Mouse (Mus musculus): ENCODE data around the gene Olfr1392. TPM values are rescaled to one million over a fixed set of nuclear protein-coding genes. Genes with fewer than 3 reads are reported as not detected.

Gene Olfr1392
- polyA plus RNA-seq, 1 experiment from 2014 or later = not detected

DNA sequence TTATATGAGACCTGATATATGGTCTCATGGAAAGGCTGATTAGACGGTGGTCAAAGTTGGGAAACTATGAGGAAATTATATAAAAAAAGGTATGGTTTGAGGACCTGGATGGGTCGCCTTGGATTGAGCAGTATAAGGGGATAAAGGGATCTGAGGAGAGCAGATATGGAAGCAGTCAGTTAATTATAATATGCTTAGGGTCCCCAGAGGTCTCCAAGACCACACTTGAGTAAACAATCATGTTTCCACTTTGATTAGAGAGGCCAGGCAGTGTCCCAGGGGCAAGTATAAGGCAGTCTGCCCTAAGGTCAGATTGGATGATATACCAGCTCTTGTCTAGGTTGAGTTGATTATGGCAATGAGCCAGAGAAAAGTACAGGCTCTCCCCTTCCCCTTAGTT is 37.4 kb downstream of the Olfr1392 start, which contains the start of gene Olfr1391:
TSS of gene Olfr1391 (plus strand) at position 301 of the 400 bp plus-strand sequence.
- ATAC-seq = no peak
- H3K36me3 ChIP-seq (ENCODE audit: control insufficient read depth, insufficient read depth, low read length) = no peaks in the 10 kb centered on the region
- H3K27ac ChIP-seq (ENCODE audit: low read depth, low read length) = no peak within 1 kb of the TSS
- H3K9me3 ChIP-seq (replicated peaks; ENCODE audit: control insufficient read depth, low read length) = no peaks in the 10 kb centered on the region
- no peak within 1 kb of the TSS for H3K9ac ChIP-seq (ENCODE audit: low read length)
- no peaks in the 10 kb centered on the region for H3K27me3 ChIP-seq (replicated peaks; ENCODE audit: control insufficient read depth, insufficient read depth, low read length)
- H3K4me1 ChIP-seq (ENCODE audit: control insufficient read depth, insufficient read depth, low read length) = no peaks in the 10 kb centered on the region
- 90% methylated on average over 2 of the region's 2 CpGs for WGBS
- DNase-seq (ENCODE audit: low spot score) = no peak
- no peak within 1 kb of the TSS for H3K4me3 ChIP-seq (ENCODE audit: low read depth, low read length)
- H3K4me2 ChIP-seq (ENCODE audit: low read length) = no peak within 1 kb of the TSS

DNA sequence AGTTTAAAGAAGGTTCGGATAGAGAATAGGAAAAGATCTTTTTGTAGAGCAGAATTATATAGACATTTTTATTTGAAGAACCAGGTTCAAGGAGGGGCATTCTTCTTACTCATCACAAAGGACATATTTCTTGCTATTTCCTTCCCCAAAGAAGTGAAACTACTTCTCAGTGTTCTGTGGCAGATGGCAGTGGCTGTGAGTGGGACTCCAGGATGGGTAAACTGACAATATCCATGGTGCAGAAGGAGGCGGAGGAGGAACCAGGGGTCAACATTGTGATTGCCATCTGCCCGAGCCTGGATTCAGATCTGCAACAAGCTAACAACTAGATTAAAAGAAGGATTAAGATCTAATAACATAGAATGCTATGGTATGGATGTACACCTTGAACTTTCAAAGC is 41.6 kb downstream of the Olfr1392 start:
- WGBS = 89% methylated on average over 3 of the region's 3 CpGs
- no peaks in the 10 kb centered on the region for H3K9me3 ChIP-seq (replicated peaks; ENCODE audit: control insufficient read depth, low read length)
- no peak overlapping the region for H3K4me3 ChIP-seq (ENCODE audit: low read depth, low read length)
- H3K4me1 ChIP-seq (ENCODE audit: control insufficient read depth, insufficient read depth, low read length) = no peaks in the 10 kb centered on the region
- H3K4me2 ChIP-seq (ENCODE audit: low read length) = no peak overlapping the region
- H3K27ac ChIP-seq (ENCODE audit: low read depth, low read length) = no peak overlapping the region
- no peak for ATAC-seq
- no peaks in the 10 kb centered on the region for H3K27me3 ChIP-seq (replicated peaks; ENCODE audit: control insufficient read depth, insufficient read depth, low read length)
- H3K36me3 ChIP-seq (ENCODE audit: control insufficient read depth, insufficient read depth, low read length) = no peaks in the 10 kb centered on the region
- no peak for DNase-seq (ENCODE audit: low spot score)
- no peak overlapping the region for H3K9ac ChIP-seq (ENCODE audit: low read length)

GRCm38 (mm10) chr11:49329686-49330085 is 44.6 kb downstream of the Olfr1392 start:
- Histone ChIP-seq H3K4me2 (ENCODE audit: low read length) (no peak overlapping the region), H3K27ac (ENCODE audit: low read depth, low read length) (no peak overlapping the region), H3K9ac (ENCODE audit: low read length) (no peak overlapping the region), H3K9me3 (replicated peaks; ENCODE audit: control insufficient read depth, low read length) (no peaks in the 10 kb centered on the region), H3K4me3 (ENCODE audit: low read depth, low read length) (no peak overlapping the region), H3K36me3 (ENCODE audit: control insufficient read depth, insufficient read depth, low read length) (no peaks in the 10 kb centered on the region), H3K27me3 (replicated peaks; ENCODE audit: control insufficient read depth, insufficient read depth, low read length) (no peaks in the 10 kb centered on the region), H3K4me1 (ENCODE audit: control insufficient read depth, insufficient read depth, low read length) (no peaks in the 10 kb centered on the region)
- DNase-seq (ENCODE audit: low spot score) (no peak), ATAC-seq (no peak)
- 74% methylated on average over 1 of the region's 1 CpGs for WGBS

GRCm38 (mm10) chr11:49334888-49335287 is 49.8 kb downstream of the Olfr1392 start, which contains the start of gene Olfr1390:
TSS of gene Olfr1390 (plus strand) at chr11:49335188.
- Histone ChIP-seq H3K27ac (ENCODE audit: low read depth, low read length) (no peak within 1 kb of the TSS), H3K9ac (ENCODE audit: low read length) (no peak within 1 kb of the TSS), H3K4me3 (ENCODE audit: low read depth, low read length) (no peak within 1 kb of the TSS), H3K4me1 (ENCODE audit: control insufficient read depth, insufficient read depth, low read length) (no peaks in the 10 kb centered on the region), H3K4me2 (ENCODE audit: low read length) (no peak within 1 kb of the TSS), H3K9me3 (replicated peaks; ENCODE audit: control insufficient read depth, low read length) (no peaks in the 10 kb centered on the region), H3K27me3 (replicated peaks; ENCODE audit: control insufficient read depth, insufficient read depth, low read length) (no peaks in the 10 kb centered on the region), H3K36me3 (ENCODE audit: control insufficient read depth, insufficient read depth, low read length) (no peaks in the 10 kb centered on the region)
- ATAC-seq (no peak), DNase-seq (ENCODE audit: low spot score) (no peak)
- 96% methylated on average over 1 of the region's 1 CpGs for WGBS

GRCm38 (mm10) chr11:49337150-49337832 is 52.2 kb downstream of the Olfr1392 start:
- Histone ChIP-seq H3K27ac (ENCODE audit: low read depth, low read length) (no peak overlapping the region), H3K9ac (ENCODE audit: low read length) (no peak overlapping the region), H3K4me2 (ENCODE audit: low read length) (no peak overlapping the region), H3K27me3 (replicated peaks; ENCODE audit: control insufficient read depth, insufficient read depth, low read length) (no peaks in the 10 kb centered on the region), H3K4me1 (ENCODE audit: control insufficient read depth, insufficient read depth, low read length) (no peaks in the 10 kb centered on the region), H3K36me3 (ENCODE audit: control insufficient read depth, insufficient read depth, low read length) (no peaks in the 10 kb centered on the region), H3K4me3 (ENCODE audit: low read depth, low read length) (no peak overlapping the region), H3K9me3 (replicated peaks; ENCODE audit: control insufficient read depth, low read length) (no peaks in the 10 kb centered on the region)
- no peak for DNase-seq (ENCODE audit: low spot score)
- 68% methylated on average over 4 of the region's 4 CpGs for WGBS
- no peak for ATAC-seq

Other genes with a start within 250 kb of the Olfr1392 start
- 0.24 and 0.37 TPM in 2 replicates for gene 9930111J21Rik2, start 234.0 kb upstream of the Olfr1392 start, polyA plus RNA-seq (2014; fragmentation: Nextera tagmentation; extraction: Ambion mirVana)
- 0.06 TPM in 1 of 2 replicates, not detected in the other for gene Tgtp2, start 221.1 kb upstream of the Olfr1392 start, polyA plus RNA-seq (2014; fragmentation: Nextera tagmentation; extraction: Ambion mirVana)
- gene Ifi47, start 208.7 kb upstream of the Olfr1392 start, polyA plus RNA-seq (2014; fragmentation: Nextera tagmentation; extraction: Ambion mirVana) = 0.58 and 0.70 TPM in 2 replicates
- gene Olfr1396, start 170.4 kb upstream of the Olfr1392 start, polyA plus RNA-seq (2014; fragmentation: Nextera tagmentation; extraction: Ambion mirVana) = not detected in 2 replicates
- gene Olfr1395, start 143.0 kb upstream of the Olfr1392 start, polyA plus RNA-seq (2014; fragmentation: Nextera tagmentation; extraction: Ambion mirVana) = not detected in 2 replicates
- gene Olfr1394, start 130.9 kb upstream of the Olfr1392 start, polyA plus RNA-seq (2014; fragmentation: Nextera tagmentation; extraction: Ambion mirVana) = not detected in 2 replicates
- 0.37 TPM in 1 of 2 replicates, not detected in the other for gene Btnl9, start 98.1 kb upstream of the Olfr1392 start, polyA plus RNA-seq (2014; fragmentation: Nextera tagmentation; extraction: Ambion mirVana)
- gene Zfp62, start 82.0 kb upstream of the Olfr1392 start, polyA plus RNA-seq (2014; fragmentation: Nextera tagmentation; extraction: Ambion mirVana) = 56.6 and 64.7 TPM in 2 replicates
- 23.5 and 23.8 TPM in 2 replicates for gene Mgat1, start 41.1 kb upstream of the Olfr1392 start, polyA plus RNA-seq (2014; fragmentation: Nextera tagmentation; extraction: Ambion mirVana)
- gene Olfr1393, start 7.0 kb upstream of the Olfr1392 start, polyA plus RNA-seq (2014; fragmentation: Nextera tagmentation; extraction: Ambion mirVana) = not detected in 2 replicates
- gene Olfr10, start 19.5 kb downstream of the Olfr1392 start, polyA plus RNA-seq (2014; fragmentation: Nextera tagmentation; extraction: Ambion mirVana) = not detected in 2 replicates
- gene Olfr1391, start 37.5 kb downstream of the Olfr1392 start, polyA plus RNA-seq (2014; fragmentation: Nextera tagmentation; extraction: Ambion mirVana) = not detected in 2 replicates
- gene Olfr1390, start 49.9 kb downstream of the Olfr1392 start, polyA plus RNA-seq (2014; fragmentation: Nextera tagmentation; extraction: Ambion mirVana) = not detected in 2 replicates
- not detected in 2 replicates for gene Olfr1389, start 137.8 kb downstream of the Olfr1392 start, polyA plus RNA-seq (2014; fragmentation: Nextera tagmentation; extraction: Ambion mirVana)
- not detected in 2 replicates for gene Olfr1388, start 151.3 kb downstream of the Olfr1392 start, polyA plus RNA-seq (2014; fragmentation: Nextera tagmentation; extraction: Ambion mirVana)
- gene Olfr1387, start 170.1 kb downstream of the Olfr1392 start, polyA plus RNA-seq (2014; fragmentation: Nextera tagmentation; extraction: Ambion mirVana) = not detected in 2 replicates
- gene Olfr1386, start 179.8 kb downstream of the Olfr1392 start, polyA plus RNA-seq (2014; fragmentation: Nextera tagmentation; extraction: Ambion mirVana) = not detected in 2 replicates
- gene Olfr1385, start 203.8 kb downstream of the Olfr1392 start, polyA plus RNA-seq (2014; fragmentation: Nextera tagmentation; extraction: Ambion mirVana) = not detected in 2 replicates
- gene Olfr1384, start 221.4 kb downstream of the Olfr1392 start, polyA plus RNA-seq (2014; fragmentation: Nextera tagmentation; extraction: Ambion mirVana) = not detected in 2 replicates
- gene Olfr1383, start 234.4 kb downstream of the Olfr1392 start, polyA plus RNA-seq (2014; fragmentation: Nextera tagmentation; extraction: Ambion mirVana) = not detected in 2 replicates
- not detected in 2 replicates for gene Olfr1382, start 243.0 kb downstream of the Olfr1392 start, polyA plus RNA-seq (2014; fragmentation: Nextera tagmentation; extraction: Ambion mirVana)